Mouse (Mus musculus) bone marrow, adult 2 months (tissue): ENCODE results near the gene Fxyd3. TPM values are rescaled to one million over a fixed set of nuclear protein-coding genes. Genes with fewer than 3 reads are reported as not detected.
A peak's percentile ranks its signal among the peaks of the same experiment; 100 is the strongest.

Experiments used
- H3K27ac ChIP-seq: fragments of 200-500 bp; 2 replicates; pipeline ENCODE4 v1.5.1; 2012; ENCODE audit warnings: low read depth, mild to moderate bottlenecking, control low read depth, inconsistent platforms, low read length; ENCODE audit not compliant: control insufficient read depth, poor library complexity, insufficient read depth
- H3K4me1 ChIP-seq: fragments of 200-500 bp; 2 replicates; pipeline ENCODE4 v1.6.1; 2011; ENCODE audit warnings: low read length; ENCODE audit not compliant: control insufficient read depth, insufficient read depth
- H3K4me3 ChIP-seq: fragments of 200-500 bp; replicated peaks from 2 replicates; pipeline ENCODE3; 2011; ENCODE audit warnings: mild to moderate bottlenecking, low read depth, low read length, control low read depth; ENCODE audit not compliant: control insufficient read depth
- CTCF ChIP-seq: fragments of 200-500 bp; IDR thresholded peaks from 2 replicates; pipeline ENCODE4 v1.5.1; 2011; ENCODE audit warnings: low read length, control low read depth; ENCODE audit not compliant: control insufficient read depth, insufficient read depth
- POLR2A ChIP-seq: fragments of 200-500 bp; IDR thresholded peaks from 2 replicates; pipeline ENCODE4 v1.6.1; 2011; ENCODE audit warnings: low read depth, mild to moderate bottlenecking, control low read depth, low read length, borderline replicate concordance; ENCODE audit not compliant: control insufficient read depth
- WGBS: fragments of 180-500 bp; shearing (Covaris S2); methylation state at CpG from one replicate; pipeline ENCODE4 v1.1.7; 2018; 5-methylcytosine and 5-hydroxymethylcytosine counted together
- polyA plus RNA-seq: library from polyadenylated mRNA; stranded (reverse); fragments of >200 nt; gene quantifications from 2 replicates; pipeline ENCODE4 v1.2.4, GENCODE M21; 2011; ENCODE audit warnings: low replicate concordance; ENCODE audit not compliant: missing spikeins, insufficient read depth, insufficient read length

Gene Fxyd3
- polyA plus RNA-seq, 1 experiment: not detected

DNA sequence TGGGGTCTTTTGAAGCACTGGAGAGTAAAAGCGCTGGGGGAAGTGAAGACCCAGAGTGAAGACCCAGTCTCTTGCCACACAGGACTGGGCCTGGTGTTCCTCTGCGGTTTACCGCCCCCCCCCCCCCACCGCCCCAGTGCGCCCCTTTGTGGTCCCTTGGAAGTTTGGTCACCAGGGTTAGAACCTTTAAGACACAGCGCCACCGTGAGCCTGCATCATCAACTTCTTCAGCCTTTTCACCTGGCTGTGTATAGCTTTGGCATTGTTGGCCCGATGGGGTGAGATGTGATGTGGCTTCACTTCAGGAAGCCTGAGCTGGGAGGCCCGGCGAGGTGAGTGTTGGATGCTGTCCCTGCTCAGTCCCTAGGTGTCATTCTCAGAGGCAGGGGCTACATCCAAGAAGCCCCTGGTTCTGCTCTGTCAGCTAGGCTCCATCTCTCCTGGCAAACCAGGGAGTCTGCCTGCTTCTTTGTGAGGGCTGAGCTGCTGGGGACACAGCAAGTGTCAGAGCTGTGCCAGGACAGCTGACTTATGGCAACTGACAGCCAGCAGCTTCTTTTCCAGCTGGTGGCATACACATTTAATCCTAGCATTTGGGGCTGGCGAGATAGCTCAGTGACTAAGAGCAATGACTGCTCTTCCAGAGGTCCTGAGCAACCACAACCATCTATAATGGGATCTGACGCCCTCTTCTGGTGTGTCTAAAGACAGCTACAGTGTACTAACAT lies 18.4 kb upstream of the Fxyd3 start:
- WGBS: 16% methylated on average over 12 of the region's 12 CpGs
- Histone ChIP-seq H3K27ac (no peak overlapping the region), H3K4me1 (no peaks in the 10 kb centered on the region; the same call in 1 of the 2 replicates), H3K4me3 (no peak overlapping the region)
- no peak for TF ChIP-seq POLR2A
- TF ChIP-seq CTCF: peak; percentile 22; the same call in 1 of the 2 replicates

DNA sequence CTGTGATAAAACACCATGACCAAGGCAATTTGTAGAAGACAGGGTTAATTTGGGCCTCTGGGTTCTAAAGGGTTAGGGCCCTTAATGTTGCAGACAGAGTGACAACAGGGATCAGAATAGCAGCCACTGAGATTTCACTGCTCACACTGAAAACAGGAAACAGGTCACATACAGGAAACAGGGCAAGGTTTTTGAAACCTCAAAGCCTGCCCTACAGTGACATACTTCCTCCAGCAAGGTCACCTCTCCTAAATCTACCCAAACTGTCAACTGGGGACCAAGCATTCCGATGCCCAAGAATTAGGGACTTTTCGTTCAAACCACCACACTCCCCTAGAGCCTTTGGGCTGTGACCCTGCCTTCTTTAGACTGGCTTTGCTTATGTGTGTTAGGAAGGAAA lies 13.2 kb upstream of the Fxyd3 start:
- Histone ChIP-seq H3K4me1 (peaks cover 1% of the 10 kb centered on the region; the same call in 1 of the 2 replicates), H3K4me3 (no peak overlapping the region), H3K27ac (peak overlapping the region; percentile 38; the same call in 1 of the 2 replicates)
- TF ChIP-seq POLR2A: no peak
- no peak for TF ChIP-seq CTCF
- 5% methylated on average over 2 of the region's 2 CpGs for WGBS

DNA sequence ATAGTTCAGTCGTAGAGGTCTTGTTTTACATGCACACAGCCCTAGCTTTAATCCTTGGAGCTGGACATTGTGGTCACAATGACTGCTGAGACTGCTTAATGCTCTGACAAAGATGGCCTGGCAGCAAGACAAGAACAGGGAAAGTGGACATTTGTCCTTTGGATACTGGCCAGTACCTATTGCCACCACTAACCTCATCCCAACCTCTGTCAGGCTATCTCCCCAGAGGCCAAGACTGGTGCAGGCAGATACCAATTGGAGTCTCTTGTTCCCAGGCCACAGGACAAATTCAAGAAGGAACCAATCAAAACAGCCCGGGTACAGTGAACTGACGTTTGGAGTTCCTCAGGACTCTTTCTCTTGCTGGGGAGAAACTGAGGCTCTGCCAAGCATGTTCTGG lies 11.7 kb upstream of the Fxyd3 start:
- no peak for TF ChIP-seq POLR2A
- TF ChIP-seq CTCF: no peak
- Histone ChIP-seq H3K4me3 (no peak overlapping the region), H3K27ac (no peak overlapping the region), H3K4me1 (peaks cover 1% of the 10 kb centered on the region; the same call in 1 of the 2 replicates)
- 56% methylated on average over 3 of the region's 3 CpGs for WGBS

DNA sequence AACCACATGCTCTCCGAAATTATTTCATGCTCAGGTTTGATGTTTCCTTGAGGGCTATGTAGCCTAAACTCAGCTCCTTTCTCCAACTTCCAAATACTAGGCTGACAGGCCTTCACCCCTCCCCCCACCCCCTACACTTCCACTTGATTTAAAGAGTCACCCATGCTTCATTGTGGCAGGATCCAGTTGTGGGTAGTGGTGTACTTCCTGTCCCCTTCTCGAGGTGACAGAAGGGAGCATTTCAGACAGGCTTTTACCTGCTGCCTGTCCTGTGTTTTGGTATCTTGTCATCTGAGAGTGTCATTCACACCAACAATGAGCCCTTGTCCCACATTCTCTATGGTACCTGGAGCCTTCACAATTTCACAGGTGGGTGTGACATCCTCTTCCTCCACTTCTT lies 10.8 kb upstream of the Fxyd3 start:
- H3K27ac ChIP-seq: no peak overlapping the region
- WGBS: 5% methylated on average over 2 of the region's 2 CpGs
- TF ChIP-seq CTCF (no peak), POLR2A (no peak)

DNA sequence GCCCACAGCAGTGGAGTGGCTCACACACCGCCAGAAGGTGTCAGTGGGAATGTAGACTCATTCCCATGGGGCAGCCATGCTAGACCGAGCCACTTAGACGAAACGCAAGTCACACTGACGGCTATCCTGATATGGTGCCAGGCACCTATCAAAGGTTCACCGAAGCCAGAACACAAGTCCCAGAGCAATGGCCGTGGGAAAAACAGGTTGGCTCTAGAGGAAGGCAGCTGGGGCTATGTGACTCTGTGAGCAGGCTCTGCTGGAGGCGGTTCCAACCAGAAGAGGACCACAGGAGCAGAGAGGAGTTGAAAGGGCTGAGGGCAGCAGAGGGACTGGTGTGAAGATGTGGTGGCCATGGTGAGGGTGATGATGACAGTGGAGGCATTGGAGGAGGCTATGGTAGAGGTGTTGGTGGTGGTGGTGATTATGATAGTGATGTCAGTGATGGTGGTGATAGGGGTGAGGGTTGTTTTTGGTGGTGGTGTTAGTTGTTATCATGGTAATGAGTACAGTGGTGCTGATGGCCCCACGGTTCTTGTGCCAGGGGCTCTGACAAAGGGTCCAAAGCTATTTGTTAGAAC lies 9.8 kb upstream of the Fxyd3 start:
- H3K27ac ChIP-seq: no peak overlapping the region
- H3K4me3 ChIP-seq: no peak overlapping the region
- WGBS: 81% methylated on average over 9 of the region's 9 CpGs
- H3K4me1 ChIP-seq: peaks cover 1% of the 10 kb centered on the region; the same call in 1 of the 2 replicates
- TF ChIP-seq POLR2A (no peak), CTCF (no peak)

More for the DNA sequence above, 10.8 kb upstream of the Fxyd3 start:
- Histone ChIP-seq H3K4me3 (no peak overlapping the region), H3K4me1 (peaks cover 1% of the 10 kb centered on the region; the same call in 1 of the 2 replicates)

DNA sequence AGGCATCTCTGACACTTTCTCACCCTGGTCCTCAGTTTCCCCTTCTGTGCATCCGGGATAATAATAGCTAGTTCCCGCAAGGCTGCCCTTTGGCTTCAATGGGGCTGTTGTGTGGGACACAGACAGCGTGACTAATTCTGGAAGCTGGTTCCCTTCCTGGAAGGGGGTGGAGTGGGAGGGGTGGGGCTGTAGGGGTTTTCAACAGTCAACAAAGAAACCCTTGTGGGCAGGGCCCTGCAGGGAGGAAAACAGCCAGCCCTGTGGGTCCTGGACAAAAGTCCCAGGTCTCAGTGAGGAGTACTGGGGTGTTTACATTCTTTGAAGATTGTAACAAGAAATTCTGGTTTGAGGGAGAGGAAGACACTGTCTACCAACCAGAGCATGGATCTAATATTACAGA lies 8.7 kb upstream of the Fxyd3 start:
- no peak overlapping the region for H3K4me3 ChIP-seq
- H3K27ac ChIP-seq: no peak overlapping the region
- WGBS: 53% methylated on average over 3 of the region's 3 CpGs
- peaks cover 1% of the 10 kb centered on the region; the same call in 1 of the 2 replicates for H3K4me1 ChIP-seq
- TF ChIP-seq CTCF (no peak), POLR2A (no peak)

DNA sequence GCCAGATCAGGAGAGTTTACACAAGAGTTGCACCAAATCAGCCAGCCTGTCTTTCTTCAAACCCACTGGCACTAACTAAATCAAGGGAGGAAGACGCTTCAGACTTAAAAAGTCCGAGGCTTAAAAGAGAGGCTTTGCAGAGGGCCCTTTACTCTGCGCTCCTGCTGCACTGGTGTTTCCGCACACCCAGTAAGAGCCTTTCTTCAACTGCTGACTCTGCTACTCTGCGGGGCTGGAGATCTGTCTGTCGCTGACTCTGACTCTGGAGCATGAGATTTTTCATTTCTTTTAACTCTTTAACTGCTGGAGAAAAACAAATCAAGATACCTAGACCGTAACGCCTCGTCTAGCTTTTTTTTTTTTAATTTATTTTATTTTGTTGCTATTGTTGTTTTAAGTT lies 7.6 kb upstream of the Fxyd3 start:
- TF ChIP-seq CTCF: no peak
- TF ChIP-seq POLR2A: no peak
- Histone ChIP-seq H3K4me3 (no peak overlapping the region), H3K4me1 (no peaks in the 10 kb centered on the region; the same call in 1 of the 2 replicates), H3K27ac (no peak overlapping the region)
- 73% methylated on average over 9 of the region's 9 CpGs for WGBS

DNA sequence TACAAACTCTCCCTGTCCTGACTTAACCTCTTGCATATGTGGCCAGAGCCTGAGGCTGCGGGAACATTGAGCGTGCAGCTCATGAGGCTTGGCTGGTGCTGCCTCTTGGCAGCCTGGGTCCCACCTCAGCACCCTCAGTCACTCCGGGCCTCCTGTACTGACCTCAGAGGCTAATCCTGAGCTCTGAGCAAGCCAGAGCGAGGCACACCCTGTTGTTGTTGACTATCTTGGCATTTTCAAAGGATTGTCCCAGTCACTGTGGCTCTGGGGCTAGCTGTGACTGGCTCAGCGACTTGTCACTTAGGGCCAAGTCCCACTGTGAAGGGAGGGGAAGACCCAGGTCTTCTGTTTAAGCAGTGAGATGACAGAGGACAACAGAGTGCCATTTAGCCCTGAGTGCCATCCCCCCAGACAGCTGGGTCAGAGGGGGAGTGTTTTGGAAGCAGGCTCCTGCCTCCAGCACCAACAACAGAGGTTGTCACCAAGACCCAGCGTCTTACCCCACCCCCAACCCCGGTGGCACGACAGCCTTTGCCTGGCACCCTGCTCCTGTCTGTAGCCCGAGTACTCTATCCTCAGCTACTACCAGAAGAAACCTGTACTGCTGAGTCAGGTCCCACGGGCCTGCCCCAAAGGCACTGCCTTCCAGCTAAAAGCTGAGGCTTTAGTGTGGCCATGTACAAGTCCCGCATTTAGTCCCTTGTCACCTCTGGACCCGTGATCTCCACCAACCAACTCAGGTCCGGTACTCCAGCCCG lies 6.5 kb upstream of the Fxyd3 start:
- TF ChIP-seq CTCF (no peak), POLR2A (no peak)
- WGBS: 72% methylated on average over 14 of the region's 14 CpGs
- no peak overlapping the region for H3K27ac ChIP-seq
- no peaks in the 10 kb centered on the region; the same call in 1 of the 2 replicates for H3K4me1 ChIP-seq
- no peak overlapping the region for H3K4me3 ChIP-seq
